Mouse (Mus musculus): ENCODE results near the gene Mindy1. TPM values are rescaled to one million over a fixed set of nuclear protein-coding genes. Genes with fewer than 3 reads are reported as not detected.

The Mindy1 gene
- polyA plus RNA-seq (2011; ENCODE audit: insufficient read depth, insufficient read length, low replicate concordance, missing spikeins) = 50.3 and 67.0 TPM in 2 replicates

DNA sequence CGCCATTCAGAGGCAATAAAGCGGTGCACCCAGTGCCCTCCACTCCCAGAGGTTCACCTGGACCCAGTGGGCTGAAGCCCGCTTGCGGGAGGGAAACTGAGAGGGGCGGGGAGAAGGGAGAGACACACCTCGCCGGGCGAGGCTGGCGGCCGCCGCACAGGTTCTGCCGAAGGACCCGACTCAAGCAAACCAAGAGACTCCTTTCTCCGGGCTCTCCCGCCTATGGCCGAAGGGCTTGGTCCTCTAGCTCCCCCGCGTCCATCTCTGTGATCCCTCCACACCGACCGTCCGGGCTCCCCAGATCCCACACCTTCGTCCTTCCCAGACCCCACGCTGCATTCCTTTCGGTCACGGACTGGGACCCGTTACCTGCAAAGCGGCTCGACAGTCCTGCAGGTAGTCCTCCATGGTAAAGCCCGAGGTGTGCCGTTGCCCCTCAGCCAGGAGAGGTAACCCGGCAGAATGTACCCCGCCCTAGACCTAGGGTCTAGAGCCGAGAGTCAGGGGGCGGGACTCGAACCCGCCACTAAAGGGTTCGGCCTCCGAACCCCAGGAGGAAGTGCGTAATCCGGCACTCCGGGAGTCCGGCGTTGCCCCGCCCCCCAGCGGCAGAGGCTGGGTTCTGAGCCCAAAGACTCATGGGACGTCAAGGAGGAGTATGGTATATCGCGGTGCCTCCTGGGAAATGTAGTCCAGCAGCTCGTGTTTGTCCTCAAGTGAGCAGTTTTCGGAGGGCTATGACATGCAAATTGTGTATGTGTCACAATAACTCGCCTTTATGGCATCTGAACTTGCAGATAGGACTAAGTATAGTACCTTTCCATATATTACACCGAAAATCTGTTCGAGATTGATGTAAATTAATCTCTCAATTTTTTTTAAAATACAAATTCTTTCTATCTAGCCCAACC is at the start of gene Mindy1, which contains the start of gene Prune1:
Gene Mindy1 (plus strand): TSS at position 130 of the 911 bp plus-strand sequence.
Gene Prune1 (minus strand): TSS at position 861 of the 911 bp plus-strand sequence.
- peak within 1 kb of the TSS; percentile 98 for H3K27ac ChIP-seq (ENCODE audit: control insufficient read depth, insufficient read depth, low read depth, low read length, poor library complexity)
- under 1% methylated on average over 53 of the region's 53 CpGs for WGBS
- no peak for TF ChIP-seq POLR2A (IDR thresholded peaks at IDR 0.05; ENCODE audit: borderline replicate concordance, control insufficient read depth, low read depth, low read length)
- no peak for TF ChIP-seq CTCF (IDR thresholded peaks at IDR 0.05; ENCODE audit: control insufficient read depth, insufficient read depth, low read length)
- H3K4me3 ChIP-seq (replicated peaks; ENCODE audit: control insufficient read depth, low read depth, low read length) = peak within 1 kb of the TSS; percentile 83
- no peaks in the 10 kb centered on the region; the same call in 1 of the 2 replicates for H3K4me1 ChIP-seq (ENCODE audit: control insufficient read depth, insufficient read depth, low read length)

DNA sequence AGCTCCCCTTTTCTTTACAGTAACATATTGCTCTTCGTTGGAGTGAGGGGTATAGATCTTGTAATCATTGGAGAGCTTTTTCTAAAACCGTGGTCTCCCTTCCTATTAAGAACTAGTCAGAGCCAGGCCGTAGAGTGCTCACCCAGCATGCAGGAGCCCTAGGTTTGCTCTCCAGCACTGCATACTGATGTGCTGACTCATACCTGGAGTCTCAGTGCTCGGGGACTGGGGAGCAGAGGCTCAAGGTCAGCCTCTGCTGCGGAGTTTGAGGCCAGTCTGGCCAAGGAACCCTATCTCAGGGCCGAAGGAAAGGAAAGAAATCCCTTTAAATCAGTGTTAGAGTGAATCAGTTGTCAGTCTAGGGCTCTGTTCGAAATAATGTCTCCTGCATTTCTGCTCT is 48.4 kb upstream of the Mindy1 start:
- peaks cover 4% of the 10 kb centered on the region; the same call in 1 of the 2 replicates for H3K4me1 ChIP-seq (ENCODE audit: control insufficient read depth, insufficient read depth, low read length)
- WGBS = 76% methylated on average over 7 of the region's 7 CpGs
- TF ChIP-seq CTCF (IDR thresholded peaks at IDR 0.05; ENCODE audit: control insufficient read depth, insufficient read depth, low read length) (no peak), POLR2A (IDR thresholded peaks at IDR 0.05; ENCODE audit: borderline replicate concordance, control insufficient read depth, low read depth, low read length) (no peak)
- H3K4me3 ChIP-seq (replicated peaks; ENCODE audit: control insufficient read depth, low read depth, low read length) = no peak overlapping the region
- no peak overlapping the region for H3K27ac ChIP-seq (ENCODE audit: control insufficient read depth, insufficient read depth, low read depth, low read length, poor library complexity)

DNA sequence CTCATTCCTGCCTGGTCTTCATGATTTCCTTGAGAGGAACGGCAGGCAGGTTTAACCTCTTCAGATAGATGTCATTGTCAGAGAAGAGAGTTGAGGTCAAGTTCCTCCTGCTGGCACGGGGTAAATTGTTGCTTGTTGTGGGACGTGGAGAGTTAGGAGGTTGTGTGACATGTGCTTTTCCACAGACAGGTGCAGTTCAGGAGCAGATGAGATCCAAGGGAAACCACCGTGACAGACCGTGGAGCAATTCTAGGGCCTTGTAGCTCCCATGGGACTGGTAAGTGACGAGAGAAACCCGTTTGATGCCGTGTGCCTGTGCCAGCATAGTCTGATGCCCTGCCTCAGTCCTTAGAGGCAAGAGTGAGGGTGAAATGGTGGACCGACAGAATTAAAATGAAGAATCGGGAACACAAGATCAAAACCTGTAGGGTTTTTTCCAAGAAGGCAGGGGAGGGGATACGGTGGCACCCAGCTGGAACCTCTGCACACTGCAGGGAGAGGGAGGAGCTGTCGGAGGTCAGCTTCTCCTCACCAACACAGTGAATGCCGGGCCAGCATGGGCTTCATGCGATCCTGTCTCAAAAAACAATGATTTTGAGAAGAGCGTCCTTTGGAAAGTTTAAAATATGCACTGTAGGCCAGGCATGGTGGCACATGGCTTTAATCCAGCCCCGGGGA is 47.7 kb upstream of the Mindy1 start:
- Histone ChIP-seq H3K4me1 (ENCODE audit: control insufficient read depth, insufficient read depth, low read length) (peaks cover 4% of the 10 kb centered on the region; the same call in 1 of the 2 replicates), H3K27ac (ENCODE audit: control insufficient read depth, insufficient read depth, low read depth, low read length, poor library complexity) (no peak overlapping the region), H3K4me3 (replicated peaks; ENCODE audit: control insufficient read depth, low read depth, low read length) (no peak overlapping the region)
- 83% methylated on average over 16 of the region's 16 CpGs for WGBS
- no peak for TF ChIP-seq CTCF (IDR thresholded peaks at IDR 0.05; ENCODE audit: control insufficient read depth, insufficient read depth, low read length)

DNA sequence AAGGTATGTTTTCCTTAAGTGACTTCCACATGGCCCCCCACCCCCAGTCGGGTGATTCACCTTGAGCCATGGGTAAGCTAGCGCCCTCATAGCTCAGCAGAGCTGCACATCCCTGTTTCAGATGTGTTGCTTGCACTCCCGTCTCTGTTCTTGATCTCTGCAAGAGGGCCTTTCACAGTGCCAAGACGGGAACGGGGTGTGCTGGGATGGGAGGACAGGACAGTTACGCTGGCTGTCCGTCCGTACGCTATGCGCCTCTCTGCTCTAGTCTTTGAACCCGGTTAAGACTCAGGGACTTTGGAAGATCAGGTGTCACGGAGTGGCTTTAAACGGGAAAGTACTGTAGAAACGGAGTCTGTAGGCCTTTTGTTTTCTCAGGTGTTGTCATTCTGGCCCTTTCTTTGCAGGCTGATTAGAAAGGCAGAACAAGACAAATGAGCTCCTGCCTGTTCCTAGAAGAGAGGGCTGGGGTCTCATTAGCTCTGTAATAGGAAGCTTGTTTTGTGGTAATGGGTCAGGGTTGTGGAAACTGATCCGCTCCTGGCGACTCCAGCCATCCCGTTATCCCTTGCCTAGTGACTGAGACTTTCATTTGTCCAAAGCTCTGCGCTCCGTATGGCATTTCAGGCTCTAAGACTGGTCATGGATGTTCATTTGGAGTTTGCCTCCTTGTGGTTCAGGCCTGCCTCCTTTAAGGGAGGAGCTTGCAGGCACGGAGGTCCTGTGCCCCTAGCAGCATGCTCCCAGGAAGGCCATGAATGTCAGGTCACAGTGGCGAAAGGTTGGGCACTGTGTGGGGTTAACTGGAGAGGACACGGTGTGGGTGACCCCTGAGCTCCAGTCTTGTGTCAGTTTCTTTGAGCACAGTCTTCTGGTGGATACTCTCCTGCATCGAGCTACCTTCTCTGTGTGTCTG is 45.5 kb upstream of the Mindy1 start:
- no peak overlapping the region; the same call in 1 of the 2 replicates for H3K27ac ChIP-seq (ENCODE audit: control insufficient read depth, insufficient read depth, low read depth, low read length, poor library complexity)
- peaks cover 3% of the 10 kb centered on the region; the same call in 1 of the 2 replicates for H3K4me1 ChIP-seq (ENCODE audit: control insufficient read depth, insufficient read depth, low read length)
- no peak overlapping the region for H3K4me3 ChIP-seq (replicated peaks; ENCODE audit: control insufficient read depth, low read depth, low read length)
- no peak for TF ChIP-seq POLR2A (IDR thresholded peaks at IDR 0.05; ENCODE audit: borderline replicate concordance, control insufficient read depth, low read depth, low read length)
- TF ChIP-seq CTCF (IDR thresholded peaks at IDR 0.05; ENCODE audit: control insufficient read depth, insufficient read depth, low read length) = no peak
- WGBS = 92% methylated on average over 23 of the region's 23 CpGs

DNA sequence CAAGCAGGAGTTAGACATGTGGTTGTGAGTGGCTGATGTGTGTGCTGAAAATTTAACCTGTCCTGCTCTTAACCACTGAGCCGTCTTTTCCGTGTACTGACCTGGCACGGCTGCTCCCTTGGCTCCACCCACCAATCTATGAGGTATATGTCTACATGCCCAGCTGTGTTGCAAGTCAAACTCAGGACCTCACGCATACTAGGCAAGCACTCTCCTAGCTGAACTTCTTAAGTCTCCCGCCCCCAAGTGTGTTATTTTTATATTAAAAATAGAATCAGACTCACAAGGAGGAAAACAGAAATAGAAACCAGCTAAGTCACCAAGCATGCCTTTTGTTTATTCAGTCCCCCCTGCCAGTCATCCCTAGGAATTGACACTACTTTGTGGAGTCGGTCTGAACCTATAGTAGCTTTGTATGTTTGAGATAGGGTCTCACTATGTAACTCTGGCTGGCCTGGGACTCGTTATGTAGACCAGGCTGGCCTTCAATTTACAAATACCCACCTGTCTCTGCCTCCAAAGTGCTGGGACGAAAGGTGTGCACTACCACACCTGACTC is 43.5 kb upstream of the Mindy1 start:
- H3K4me3 ChIP-seq (replicated peaks; ENCODE audit: control insufficient read depth, low read depth, low read length) = no peak overlapping the region
- 64% methylated on average over 8 of the region's 8 CpGs for WGBS
- no peaks in the 10 kb centered on the region for H3K4me1 ChIP-seq (ENCODE audit: control insufficient read depth, insufficient read depth, low read length)
- H3K27ac ChIP-seq (ENCODE audit: control insufficient read depth, insufficient read depth, low read depth, low read length, poor library complexity) = no peak overlapping the region
- TF ChIP-seq CTCF (IDR thresholded peaks at IDR 0.05; ENCODE audit: control insufficient read depth, insufficient read depth, low read length) (no peak), POLR2A (IDR thresholded peaks at IDR 0.05; ENCODE audit: borderline replicate concordance, control insufficient read depth, low read depth, low read length) (no peak)

DNA sequence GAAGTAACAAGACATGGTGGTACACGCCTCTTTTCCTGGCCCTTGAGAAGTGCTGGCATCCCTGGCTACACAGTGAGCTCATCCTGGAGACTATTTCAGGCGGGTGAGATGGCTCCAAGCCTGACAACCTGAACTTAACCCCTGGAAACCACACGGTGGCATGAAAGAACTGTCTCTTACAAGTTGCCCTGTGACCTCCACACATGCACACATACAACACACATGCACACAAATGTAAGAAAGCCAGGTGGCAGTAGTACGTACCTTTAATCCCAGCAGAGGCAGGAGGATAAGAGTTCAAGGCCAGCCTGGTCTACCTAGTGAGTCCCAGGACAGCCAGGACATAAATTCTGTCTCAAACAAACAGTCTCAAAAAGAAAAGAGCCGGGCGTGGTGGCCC is 42.1 kb upstream of the Mindy1 start:
- Histone ChIP-seq H3K27ac (ENCODE audit: control insufficient read depth, insufficient read depth, low read depth, low read length, poor library complexity) (no peak overlapping the region), H3K4me3 (replicated peaks; ENCODE audit: control insufficient read depth, low read depth, low read length) (no peak overlapping the region), H3K4me1 (ENCODE audit: control insufficient read depth, insufficient read depth, low read length) (no peaks in the 10 kb centered on the region)
- TF ChIP-seq CTCF (IDR thresholded peaks at IDR 0.05; ENCODE audit: control insufficient read depth, insufficient read depth, low read length) (no peak), POLR2A (IDR thresholded peaks at IDR 0.05; ENCODE audit: borderline replicate concordance, control insufficient read depth, low read depth, low read length) (no peak)
- 81% methylated on average over 6 of the region's 6 CpGs for WGBS

DNA sequence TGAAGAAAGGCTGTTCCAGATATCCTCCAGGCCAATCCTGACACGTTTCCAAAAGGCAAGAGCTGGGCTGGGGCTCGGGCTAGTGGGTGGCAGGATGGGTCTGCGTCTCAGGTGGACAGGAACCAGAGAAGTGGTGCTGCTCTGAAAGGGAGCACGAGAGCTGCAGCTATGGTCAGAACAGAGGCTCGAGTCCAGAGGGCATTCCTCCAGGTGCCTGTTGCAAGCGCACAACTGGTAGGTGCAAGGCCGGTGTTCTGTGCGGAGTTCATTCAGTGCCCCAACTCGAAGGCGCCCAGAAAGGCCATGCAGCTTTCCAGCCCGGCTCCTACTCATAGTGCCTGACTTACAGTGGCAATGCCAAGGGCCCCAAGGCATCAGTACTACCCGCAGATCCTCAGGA is 41.2 kb upstream of the Mindy1 start:
- WGBS = 90% methylated on average over 12 of the region's 12 CpGs
- Histone ChIP-seq H3K4me3 (replicated peaks; ENCODE audit: control insufficient read depth, low read depth, low read length) (no peak overlapping the region), H3K27ac (ENCODE audit: control insufficient read depth, insufficient read depth, low read depth, low read length, poor library complexity) (no peak overlapping the region), H3K4me1 (ENCODE audit: control insufficient read depth, insufficient read depth, low read length) (no peaks in the 10 kb centered on the region)
- TF ChIP-seq CTCF (IDR thresholded peaks at IDR 0.05; ENCODE audit: control insufficient read depth, insufficient read depth, low read length) (no peak), POLR2A (IDR thresholded peaks at IDR 0.05; ENCODE audit: borderline replicate concordance, control insufficient read depth, low read depth, low read length) (no peak)

Data from bone marrow, adult 2 months (tissue).